Mouse (Mus musculus) brain, embryonic 14.5 days (tissue): ENCODE results near the gene Ttc9b.

Experiments
- CTCF ChIP-seq: fragments of 200-500 bp; IDR thresholded peaks from 2 replicates; pipeline ENCODE4 v1.5.1; 2012; ENCODE audit warnings: inconsistent platforms, mild to moderate bottlenecking, moderate library complexity, borderline replicate concordance; ENCODE audit not compliant: insufficient read depth, insufficient read length; ENCODE audit errors: extremely low read depth
- POLR2A ChIP-seq: fragments of 200-500 bp; IDR thresholded peaks from 2 replicates; pipeline ENCODE4 v1.6.1; 2012; ENCODE audit warnings: mild to moderate bottlenecking, inconsistent platforms, borderline replicate concordance; ENCODE audit not compliant: poor library complexity, insufficient read depth, insufficient read length, severe bottlenecking; ENCODE audit errors: extremely low read depth

DNA sequence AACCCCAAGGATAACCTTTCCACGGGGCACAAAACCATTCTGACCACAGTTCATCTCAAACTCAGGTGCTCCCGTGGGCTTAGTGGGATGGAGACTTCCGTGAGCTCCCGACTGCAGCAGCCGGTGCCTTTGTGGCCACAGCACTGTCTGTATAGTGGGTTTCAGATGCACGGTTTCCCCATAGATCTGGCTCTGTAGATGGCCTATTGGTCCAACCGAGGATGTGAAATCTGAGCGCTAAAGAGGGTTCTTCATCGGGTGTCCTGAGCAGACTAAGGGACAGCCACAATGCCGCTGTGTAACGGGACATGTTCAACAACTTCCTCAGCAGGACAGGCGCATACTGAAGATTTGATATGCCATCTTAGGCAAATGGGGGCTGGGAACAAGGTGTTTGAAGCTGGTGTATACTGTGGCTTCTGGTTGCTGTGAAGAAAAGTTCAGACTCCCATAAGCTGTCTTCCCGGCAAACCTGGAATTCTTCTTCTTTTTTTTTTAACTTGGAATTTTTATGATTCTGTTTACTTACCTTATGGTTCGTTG is 34.6 kb downstream of the Ttc9b start:
- TF ChIP-seq CTCF (no peak), POLR2A (no peak)
